Mouse (Mus musculus): ENCODE measurements around the gene Abca16. TPM values are rescaled to one million over a fixed set of nuclear protein-coding genes. Genes with fewer than 3 reads are reported as not detected.

Gene Abca16
- not detected in 2 replicates for polyA plus RNA-seq (2012; rRNA removed)

DNA sequence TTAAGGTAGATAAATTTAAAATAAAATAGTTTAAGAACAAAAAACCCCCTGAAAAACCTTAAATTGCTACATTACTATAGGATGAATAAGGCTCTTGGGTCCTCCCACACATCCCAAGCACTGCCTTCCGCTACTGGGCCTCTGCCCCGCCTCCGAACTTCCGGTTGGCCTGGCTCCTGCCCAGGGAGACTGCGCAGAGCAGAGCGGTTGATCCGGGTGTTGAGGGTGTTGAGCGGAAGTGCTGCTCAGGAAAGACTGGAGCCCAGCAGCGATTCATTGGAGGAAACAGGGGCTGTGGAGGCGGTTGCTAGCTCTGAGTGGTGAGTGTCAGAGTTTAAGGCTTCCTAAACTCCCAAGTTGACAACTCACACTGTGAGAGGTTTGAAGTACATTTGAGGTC is at the start of gene Abca16:
TSS of gene Abca16 (plus strand) at position 201 of the 400 bp plus-strand sequence.
- no peak for DNase-seq (ENCODE audit: extremely low spot score in 1 of 2, low spot score in 1 of 2)

- no peak for DNase-seq (ENCODE audit: extremely low spot score in 1 of 2, low spot score in 1 of 2)
Measured at GRCm38 (mm10) chr7:120361159-120361558, 48.3 kb upstream of the Abca16 start.

- no peak for DNase-seq (ENCODE audit: extremely low spot score in 1 of 2, low spot score in 1 of 2)
Measured at GRCm38 (mm10) chr7:120412391-120412790, 2.9 kb downstream of the Abca16 start.

DNA sequence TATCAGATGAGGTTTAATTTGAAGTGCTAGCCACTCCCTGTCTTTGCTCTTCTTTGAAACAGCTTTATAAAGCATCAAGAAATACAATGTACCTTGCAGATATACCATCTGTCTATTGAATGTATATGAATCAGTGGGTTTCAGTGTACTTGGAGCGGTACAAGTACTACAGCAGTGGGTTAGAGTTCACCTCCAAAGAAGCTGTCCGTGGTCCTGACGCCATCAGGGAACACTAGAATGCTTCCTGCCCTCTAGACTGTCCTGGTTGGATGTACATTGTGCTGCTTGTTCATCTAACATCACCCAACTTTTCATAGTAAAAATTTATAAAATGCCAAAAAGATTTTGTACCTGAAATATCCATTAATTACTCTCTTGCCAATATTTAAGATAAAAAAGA is 17.2 kb downstream of the Abca16 start:
- no peak for DNase-seq (ENCODE audit: extremely low spot score in 1 of 2, low spot score in 1 of 2)

DNA sequence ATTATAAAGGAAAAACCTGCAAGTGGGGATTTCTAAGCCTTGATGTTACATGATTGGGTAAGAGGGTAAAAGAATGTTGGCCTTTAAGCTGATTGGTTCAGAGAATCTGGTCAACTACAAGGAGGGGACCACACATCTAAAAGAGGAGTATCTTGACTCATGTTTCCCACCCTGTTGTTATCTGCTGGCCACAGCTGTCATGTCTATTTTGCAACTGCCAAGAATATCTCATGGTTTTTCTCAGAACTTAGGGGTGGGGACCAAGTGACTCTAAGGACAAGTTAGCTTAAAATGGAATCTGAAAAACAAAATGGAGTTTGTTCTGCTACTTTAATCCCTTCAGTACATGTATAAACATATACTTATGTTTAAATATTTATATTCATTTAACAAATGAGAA is 22.0 kb downstream of the Abca16 start:
- DNase-seq (ENCODE audit: extremely low spot score in 1 of 2, low spot score in 1 of 2) = no peak

GRCm38 (mm10) chr7:120503891-120504662 is 94.6 kb downstream of the Abca16 start:
- DNase-seq (ENCODE audit: extremely low spot score in 1 of 2, low spot score in 1 of 2) = no peak

- DNase-seq (ENCODE audit: extremely low spot score in 1 of 2, low spot score in 1 of 2) = no peak
Measured at GRCm38 (mm10) chr7:120504663-120504979, 95.2 kb downstream of the Abca16 start.

DNA sequence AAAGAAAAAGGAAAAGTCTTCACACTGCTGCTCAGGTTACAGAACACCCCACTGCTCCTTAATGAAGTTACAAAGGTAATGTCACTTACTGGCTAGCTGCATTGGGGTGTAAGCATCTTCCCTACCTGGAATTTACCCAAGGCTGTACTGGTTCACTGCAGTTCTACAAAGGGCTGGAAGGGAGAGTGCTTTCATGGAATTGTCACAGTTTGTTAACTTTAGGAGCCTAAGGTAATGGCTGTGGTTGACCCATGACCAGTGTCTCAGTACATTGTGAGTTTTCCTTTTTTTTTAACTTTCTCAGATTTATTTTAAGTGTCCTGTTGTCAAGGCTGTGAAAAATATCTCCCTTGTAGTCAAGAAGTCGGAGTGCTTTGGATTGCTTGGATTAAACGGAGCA is 125.4 kb downstream of the Abca16 start:
- no peak for DNase-seq (ENCODE audit: extremely low spot score in 1 of 2, low spot score in 1 of 2)

DNA sequence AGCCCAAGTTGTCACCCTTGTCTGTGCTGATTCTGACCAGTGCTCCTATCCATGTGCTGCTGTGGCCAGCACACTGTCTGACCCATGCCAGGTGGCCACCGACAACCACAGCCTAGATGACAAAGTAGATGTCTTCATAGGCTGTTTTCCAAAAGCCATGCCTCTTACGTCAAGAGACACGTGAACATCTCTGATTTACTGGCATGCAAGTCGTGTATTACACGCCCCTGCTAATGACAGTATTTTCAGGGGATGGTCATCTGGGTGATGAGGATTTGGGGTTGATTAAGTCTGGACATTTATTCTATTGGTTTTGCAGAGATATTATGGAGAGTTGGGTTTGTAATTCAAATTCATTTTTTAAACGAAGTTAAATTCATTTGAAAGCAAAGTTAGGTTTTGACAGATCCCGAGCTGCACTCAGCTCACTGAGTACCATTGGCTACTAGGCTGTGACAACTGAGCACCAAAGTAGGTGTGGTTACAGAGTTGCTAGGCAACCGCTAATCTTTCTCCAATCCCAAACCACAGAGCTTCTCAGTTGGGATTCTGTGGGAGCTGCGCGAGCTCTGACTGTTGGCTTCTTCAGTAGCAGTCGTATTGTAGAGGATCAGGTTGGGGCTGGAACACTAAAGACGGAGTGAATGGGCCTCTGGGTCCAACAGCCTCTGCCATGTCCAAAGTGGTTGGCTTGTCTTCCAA is 143.2 kb downstream of the Abca16 start:
- DNase-seq (ENCODE audit: extremely low spot score in 1 of 2, low spot score in 1 of 2) = peak; percentile 1 to 5

GRCm38 (mm10) chr7:120553181-120553551 is 143.7 kb downstream of the Abca16 start:
- no peak for DNase-seq (ENCODE audit: extremely low spot score in 1 of 2, low spot score in 1 of 2)

- no peak for DNase-seq (ENCODE audit: extremely low spot score in 1 of 2, low spot score in 1 of 2)
Measured at GRCm38 (mm10) chr7:120567366-120567765, 157.9 kb downstream of the Abca16 start.

DNA sequence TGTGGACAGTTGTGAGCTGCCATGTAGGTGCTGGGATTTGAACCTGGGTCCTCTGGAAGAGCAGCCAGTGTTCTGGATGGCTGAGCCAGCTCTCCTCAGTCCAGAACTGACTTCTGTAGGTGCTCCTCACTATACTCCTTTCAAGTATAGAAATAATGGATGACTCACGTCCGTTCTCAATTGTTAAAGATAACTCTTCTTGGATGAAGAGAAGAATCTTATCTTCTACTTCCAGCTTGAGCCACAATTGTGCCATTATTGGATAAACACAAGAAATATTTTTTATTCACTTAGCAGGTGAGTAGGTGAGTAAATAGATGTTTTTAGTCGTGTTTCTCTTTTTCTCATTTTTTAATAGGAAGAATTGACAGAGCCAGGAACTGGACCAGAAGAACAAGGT is 167.1 kb downstream of the Abca16 start:
- no peak for DNase-seq (ENCODE audit: extremely low spot score in 1 of 2, low spot score in 1 of 2)

Other genes starting within 250 kb of the Abca16 start
- gene Anks4b, start 235.8 kb upstream of the Abca16 start, polyA plus RNA-seq (2012; rRNA removed) = 0.06 and 0.12 TPM in 2 replicates
- gene Crym, start 207.5 kb upstream of the Abca16 start, polyA plus RNA-seq (2012; rRNA removed) = 42.4 and 80.4 TPM in 2 replicates
- gene Abca14, start 205.7 kb upstream of the Abca16 start, polyA plus RNA-seq (2012; rRNA removed) = 0.02 TPM in 1 of 2 replicates, not detected in the other
- gene Abca15, start 81.0 kb upstream of the Abca16 start, polyA plus RNA-seq (2012; rRNA removed) = 0.04 TPM in 1 of 2 replicates, not detected in the other
- gene Uqcrc2, start 225.5 kb downstream of the Abca16 start, polyA plus RNA-seq (2012; rRNA removed) = 187 and 236 TPM in 2 replicates